Mouse (Mus musculus) C2C12 (cell line): ENCODE measurements around the gene Gif. TPM values are rescaled to one million over a fixed set of nuclear protein-coding genes. Genes with fewer than 3 reads are reported as not detected.

Experiments used
- H3K27me3 ChIP-seq: one replicate; pipeline ENCODE4 v1.6.1; 2011; ENCODE audit not compliant: control insufficient read depth, insufficient read depth, insufficient read length
- H3K36me3 ChIP-seq: one replicate; pipeline ENCODE4 v1.6.1; 2011; ENCODE audit not compliant: control insufficient read depth, insufficient read depth
- H3K4me3 ChIP-seq: one replicate; pipeline ENCODE4 v1.5.1; 2011; ENCODE audit warnings: mild to moderate bottlenecking, control low read depth; ENCODE audit not compliant: poor library complexity, insufficient read depth, severe bottlenecking
- H3K79me2 ChIP-seq: one replicate; pipeline ENCODE4 v1.6.1; 2011; ENCODE audit not compliant: control insufficient read depth, insufficient read depth
- H3K79me3 ChIP-seq: one replicate; pipeline ENCODE4 v1.6.1; 2011; ENCODE audit warnings: low read depth, control low read depth
- H3ac ChIP-seq: one replicate; pipeline ENCODE3; 2011; ENCODE audit warnings: low read depth; ENCODE audit not compliant: control insufficient read depth, insufficient read length
- CEBPB ChIP-seq: IDR thresholded peaks from one replicate; pipeline ENCODE4 v1.6.1; 2011; ENCODE audit warnings: low read depth, mild to moderate bottlenecking, control low read depth, moderate library complexity
- CTCF ChIP-seq: IDR thresholded peaks from one replicate; pipeline ENCODE4 v1.5.1; 2011; ENCODE audit not compliant: control insufficient read depth, insufficient read depth, insufficient read length
- FOSL1 ChIP-seq: IDR thresholded peaks from one replicate; pipeline ENCODE4 v1.8.0; 2011; ENCODE audit warnings: mild to moderate bottlenecking, low read length; ENCODE audit not compliant: poor library complexity, insufficient read depth, severe bottlenecking
- MAX ChIP-seq: IDR thresholded peaks from one replicate; pipeline ENCODE4 v1.6.1; 2011; ENCODE audit warnings: mild to moderate bottlenecking, control low read depth
- MYOD1 ChIP-seq: IDR thresholded peaks from one replicate; pipeline ENCODE4 v1.6.1; 2011; ENCODE audit warnings: low read depth; ENCODE audit not compliant: control insufficient read depth, insufficient read length
- MYOG ChIP-seq: IDR thresholded peaks from one replicate; pipeline ENCODE4 v1.6.1; 2011; ENCODE audit not compliant: control insufficient read depth, insufficient read length; ENCODE audit errors: extremely low read depth
- USF1 ChIP-seq: IDR thresholded peaks from one replicate; pipeline ENCODE4 v1.6.1; 2011; ENCODE audit warnings: low read depth, mild to moderate bottlenecking, control low read depth, moderate library complexity
- polyA plus RNA-seq: library from polyadenylated mRNA; unstranded; fragments of >200 nt; fragmentation: generic; extraction: Trizol; gene quantifications from one replicate; pipeline ENCODE4 v1.2.1, GENCODE M21; 2012; ENCODE audit warnings: missing spikeins

Gene Gif
- polyA plus RNA-seq, 1 experiment, result not detected

GRCm38 (mm10) chr19:11725915-11726314 lies 21.4 kb upstream of the Gif start:
- Histone ChIP-seq H3K36me3 (no peaks in the 10 kb centered on the region), H3K27me3 (no peaks in the 10 kb centered on the region)
- TF ChIP-seq CTCF (no peak), USF1 (no peak), MAX (no peak), MYOD1 (no peak), CEBPB (no peak), FOSL1 (no peak), MYOG (no peak)

GRCm38 (mm10) chr19:11727304-11727703 lies 20.1 kb upstream of the Gif start:
- Histone ChIP-seq H3K27me3 (no peaks in the 10 kb centered on the region), H3K36me3 (no peaks in the 10 kb centered on the region), H3K4me3 (no peak overlapping the region), H3K79me3 (no peaks in the 10 kb centered on the region), H3K79me2 (no peaks in the 10 kb centered on the region), H3ac (no peak overlapping the region)
- TF ChIP-seq USF1 (no peak), FOSL1 (no peak), MYOD1 (no peak), MAX (no peak), MYOG (no peak), CEBPB (no peak), CTCF (no peak)

More at GRCm38 (mm10) chr19:11725915-11726314, 21.4 kb upstream of the Gif start:
- H3K4me3 ChIP-seq, result no peak overlapping the region
- no peaks in the 10 kb centered on the region for H3K79me2 ChIP-seq
- no peak overlapping the region for H3ac ChIP-seq
- H3K79me3 ChIP-seq, result no peaks in the 10 kb centered on the region

DNA sequence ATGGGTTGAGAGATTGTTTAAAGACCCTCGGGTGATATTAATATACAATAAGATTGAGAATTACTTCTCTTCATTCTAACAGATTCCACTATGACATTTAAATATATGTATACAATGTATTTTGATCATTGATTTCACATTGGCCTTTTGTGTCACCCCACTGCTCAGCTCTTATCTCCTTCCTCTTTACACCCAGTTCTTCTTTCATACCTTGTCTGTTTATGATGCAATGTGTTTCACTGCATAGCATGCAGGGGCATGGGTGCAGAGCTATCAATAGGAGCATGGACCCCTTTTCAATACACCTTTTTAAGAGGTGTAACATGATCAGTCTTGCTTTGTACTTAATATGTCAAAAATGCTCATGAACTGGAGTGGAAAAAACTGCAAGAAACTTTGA lies 17.1 kb upstream of the Gif start:
- Histone ChIP-seq H3K79me3 (no peaks in the 10 kb centered on the region), H3K27me3 (no peaks in the 10 kb centered on the region), H3K79me2 (no peaks in the 10 kb centered on the region), H3K4me3 (no peak overlapping the region), H3K36me3 (no peaks in the 10 kb centered on the region), H3ac (no peak overlapping the region)
- TF ChIP-seq MYOD1, result no peak
- no peak for TF ChIP-seq CEBPB
- no peak for TF ChIP-seq FOSL1
- TF ChIP-seq MAX, result no peak
- TF ChIP-seq USF1, result no peak
- TF ChIP-seq CTCF, result no peak

DNA sequence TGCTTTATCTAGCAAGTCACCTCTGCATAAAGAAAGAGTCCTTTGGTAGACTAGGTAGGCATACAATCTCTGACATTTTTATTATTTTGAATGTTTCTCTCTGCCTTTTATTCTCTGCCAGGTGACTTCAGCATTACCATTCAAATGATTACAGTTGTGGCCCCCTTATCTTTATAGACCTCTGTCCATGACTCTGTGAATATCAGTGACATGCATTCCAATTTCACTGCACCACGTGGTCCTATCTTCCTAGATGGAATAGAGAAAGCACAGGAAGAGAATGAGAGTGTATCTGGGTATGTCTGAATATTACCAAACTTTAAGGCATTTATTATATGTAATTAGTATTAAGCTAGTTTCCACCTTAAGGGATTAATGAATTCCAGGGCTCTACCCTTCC lies 10.9 kb upstream of the Gif start:
- TF ChIP-seq USF1, result no peak
- TF ChIP-seq CTCF, result no peak
- no peak for TF ChIP-seq MYOG
- TF ChIP-seq MYOD1, result no peak
- TF ChIP-seq CEBPB, result no peak
- TF ChIP-seq FOSL1, result no peak
- TF ChIP-seq MAX, result no peak
- Histone ChIP-seq H3K27me3 (no peaks in the 10 kb centered on the region), H3K36me3 (no peaks in the 10 kb centered on the region)

DNA sequence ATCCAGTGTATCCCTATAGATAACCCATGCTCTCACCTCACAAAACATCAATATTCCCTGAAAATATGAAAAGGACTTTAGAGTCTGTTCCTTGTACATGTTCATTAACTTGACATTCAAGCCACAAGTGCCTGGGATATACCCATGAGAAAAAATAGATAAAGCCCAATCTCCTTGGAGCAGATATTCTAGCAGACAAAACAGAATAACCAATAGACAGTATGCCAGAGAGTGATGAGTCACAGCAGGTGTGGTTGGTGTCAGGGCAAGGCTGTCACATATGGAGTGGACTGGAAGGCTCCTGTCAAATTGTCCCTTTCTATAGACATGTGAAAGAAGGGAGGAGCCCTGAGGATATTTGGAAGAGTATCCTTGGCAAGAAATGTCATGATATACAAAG lies 1.7 kb upstream of the Gif start:
- Histone ChIP-seq H3K4me3 (no peak overlapping the region), H3K36me3 (no peaks in the 10 kb centered on the region), H3ac (no peak overlapping the region), H3K79me3 (no peaks in the 10 kb centered on the region), H3K79me2 (no peaks in the 10 kb centered on the region), H3K27me3 (no peaks in the 10 kb centered on the region)
- TF ChIP-seq MYOG (no peak), USF1 (no peak), MAX (no peak), MYOD1 (no peak), CEBPB (no peak), CTCF (no peak), FOSL1 (no peak)

More for the DNA sequence above, 10.9 kb upstream of the Gif start:
- no peaks in the 10 kb centered on the region for H3K79me2 ChIP-seq
- no peak overlapping the region for H3K4me3 ChIP-seq
- H3ac ChIP-seq, result no peak overlapping the region
- H3K79me3 ChIP-seq, result no peaks in the 10 kb centered on the region

- no peaks in the 10 kb centered on the region for H3K36me3 ChIP-seq
- no peak overlapping the region for H3K4me3 ChIP-seq
- no peaks in the 10 kb centered on the region for H3K79me2 ChIP-seq
- no peaks in the 10 kb centered on the region for H3K79me3 ChIP-seq
- no peak overlapping the region for H3ac ChIP-seq
- TF ChIP-seq FOSL1 (no peak), CTCF (no peak), CEBPB (no peak), MYOG (no peak), MAX (no peak), USF1 (no peak), MYOD1 (no peak)
- no peaks in the 10 kb centered on the region for H3K27me3 ChIP-seq
These were observed 17.7 kb downstream of the Gif start for GRCm38 (mm10) chr19:11765059-11765458.
